Mouse (Mus musculus): ENCODE measurements around the gene Znhit2.

Gene Znhit2

GRCm38 (mm10) chr19:6046294-6047153, 14.5 kb upstream of the Znhit2 start, which contains the start of gene Syvn1:
Syvn1 (plus strand) TSS chr19:6046576.
- DNase-seq (ENCODE audit: low read depth) = peak; percentile 98

GRCm38 (mm10) chr19:6047154-6047898, 13.7 kb upstream of the Znhit2 start:
- DNase-seq (ENCODE audit: low read depth) = no peak

GRCm38 (mm10) chr19:6047899-6048166, 13.2 kb upstream of the Znhit2 start:
- DNase-seq (ENCODE audit: low read depth) = no peak

- DNase-seq (ENCODE audit: low read depth) = no peak
Observed at GRCm38 (mm10) chr19:6048681-6049410, 12.1 kb upstream of the Znhit2 start.

GRCm38 (mm10) chr19:6052516-6052915, 8.5 kb upstream of the Znhit2 start:
- no peak for DNase-seq (ENCODE audit: low read depth)

- DNase-seq (ENCODE audit: low read depth) = no peak
Observed at GRCm38 (mm10) chr19:6054296-6054695, 6.7 kb upstream of the Znhit2 start.

GRCm38 (mm10) chr19:6056696-6057095, 4.3 kb upstream of the Znhit2 start:
- no peak for DNase-seq (ENCODE audit: low read depth)

GRCm38 (mm10) chr19:6057313-6058096, 3.5 kb upstream of the Znhit2 start, which contains the start of the genes Mrpl49 and Fau:
Mrpl49 (minus strand) TSS chr19:6057785.
Fau (plus strand) TSS chr19:6057844.
- peak; percentile 98 for DNase-seq (ENCODE audit: low read depth)

- peak; percentile 29 for DNase-seq (ENCODE audit: low read depth)
Observed at GRCm38 (mm10) chr19:6058513-6058912, 2.5 kb upstream of the Znhit2 start.

GRCm38 (mm10) chr19:6058966-6059365, 2.0 kb upstream of the Znhit2 start:
- DNase-seq (ENCODE audit: low read depth) = peak; percentile 23

GRCm38 (mm10) chr19:6061641-6062302, 780 bp downstream of the Znhit2 start:
- peak; percentile 86 for DNase-seq (ENCODE audit: low read depth)

- no peak for DNase-seq (ENCODE audit: low read depth)
Observed at GRCm38 (mm10) chr19:6062418-6062817, 1.4 kb downstream of the Znhit2 start.

GRCm38 (mm10) chr19:6063081-6063480, 2.1 kb downstream of the Znhit2 start:
- DNase-seq (ENCODE audit: low read depth) = no peak

GRCm38 (mm10) chr19:6066571-6066970, 5.6 kb downstream of the Znhit2 start:
- DNase-seq (ENCODE audit: low read depth) = no peak

- peak; percentile 92 for DNase-seq (ENCODE audit: low read depth)
Observed at GRCm38 (mm10) chr19:6067011-6067723, 6.2 kb downstream of the Znhit2 start.

- peak; percentile 92 for DNase-seq (ENCODE audit: low read depth)
Observed at GRCm38 (mm10) chr19:6067724-6068415, 6.9 kb downstream of the Znhit2 start, which contains the start of gene Tm7sf2. Tm7sf2 (minus strand) TSS chr19:6068373.

GRCm38 (mm10) chr19:6068951-6069350, 8.0 kb downstream of the Znhit2 start:
- DNase-seq (ENCODE audit: low read depth) = peak; percentile 46

GRCm38 (mm10) chr19:6069851-6070250, 8.9 kb downstream of the Znhit2 start:
- no peak for DNase-seq (ENCODE audit: low read depth)

- peak; percentile 53 for DNase-seq (ENCODE audit: low read depth)
Observed at GRCm38 (mm10) chr19:6070571-6071250, 9.7 kb downstream of the Znhit2 start.
